Mouse (Mus musculus) heart, adult 2 months (tissue): Measurements from ENCODE around the gene Cxcl14. TPM values are rescaled to one million over a fixed set of nuclear protein-coding genes. Genes with fewer than 3 reads are reported as not detected.

Source experiments
- DNase-seq, 2 experiments: peaks; one replicate each; pipeline ENCODE4 v3.0.0; 2021
- H3K27ac ChIP-seq: fragments of 200-600 bp; 2 replicates; pipeline ENCODE4 v1.8.1; 2022
- H3K27me3 ChIP-seq: fragments of 200-500 bp; 2 replicates; pipeline ENCODE4 v1.6.1; 2012; ENCODE audit warnings: mild to moderate bottlenecking, low read length, inconsistent platforms, mixed read lengths; ENCODE audit not compliant: control insufficient read depth, insufficient read depth
- H3K36me3 ChIP-seq: fragments of 200-500 bp; 2 replicates; pipeline ENCODE4 v1.6.1; 2012; ENCODE audit warnings: low read length, inconsistent platforms; ENCODE audit not compliant: control insufficient read depth, insufficient read depth
- H3K4me1 ChIP-seq: fragments of 200-500 bp; 2 replicates; pipeline ENCODE4 v1.6.1; 2011; ENCODE audit warnings: low read length; ENCODE audit not compliant: control insufficient read depth, insufficient read depth
- H3K4me3 ChIP-seq: fragments of 200-600 bp; 2 replicates; pipeline ENCODE4 v1.8.1; 2022
- H3K79me2 ChIP-seq: fragments of 200-500 bp; replicated peaks from 2 replicates; pipeline ENCODE4 v1.6.1; 2012; ENCODE audit warnings: mild to moderate bottlenecking, inconsistent platforms, low read length, moderate library complexity, mixed read lengths; ENCODE audit not compliant: control insufficient read depth, insufficient read depth
- H3K9ac ChIP-seq: fragments of 200-500 bp; 2 replicates; pipeline ENCODE4 v1.6.1; 2012; ENCODE audit warnings: low read depth, mild to moderate bottlenecking, control low read depth, inconsistent platforms, low read length, mixed read lengths
- CTCF ChIP-seq: fragments of 200-600 bp; IDR thresholded peaks from 2 replicates; pipeline ENCODE4 v1.8.1; 2022; ENCODE audit warnings: antibody characterized with exemption, mild to moderate bottlenecking, moderate library complexity
- EP300 ChIP-seq: fragments of 200-500 bp; IDR thresholded peaks from 2 replicates; pipeline ENCODE4 v1.6.1; 2011; ENCODE audit warnings: low read depth, low read length, control low read depth; ENCODE audit not compliant: insufficient read depth
- POLR2A ChIP-seq: fragments of 200-500 bp; IDR thresholded peaks from 2 replicates; pipeline ENCODE4 v1.6.1; 2011; ENCODE audit warnings: mild to moderate bottlenecking, low read depth, low read length, control low read depth; ENCODE audit not compliant: insufficient read depth
- WGBS: fragments of 180-500 bp; shearing (Covaris S2); methylation state at CpG from one replicate; pipeline ENCODE4 v1.1.7; 2018; 5-methylcytosine and 5-hydroxymethylcytosine counted together
- intact Hi-C: fragments of 180-260 bp; cut with DNase I; formaldehyde crosslinking; loops from one replicate; pipeline ENCODE4 v1.15.1; 2025
- polyA plus RNA-seq: library from polyadenylated mRNA; depleted of rRNA; stranded (reverse); fragments of >200 nt; gene quantifications from 2 replicates; pipeline ENCODE4 v1.2.3, GENCODE M21; 2012
- total RNA-seq, 2 experiments: library from RNA; stranded (reverse); gene quantifications; 2 replicates each; pipeline ENCODE4 v1.2.3; 2021

The Cxcl14 gene
- total and polyA plus RNA-seq, 3 experiments, result 5.5 to 15.7 (median 6.2) TPM

GRCm38 (mm10) chr13:56334802-56335690 is 38.7 kb upstream of the Cxcl14 start:
- no peaks in the 10 kb centered on the region for H3K36me3 ChIP-seq
- no peak overlapping the region for H3K27ac ChIP-seq
- no peak overlapping the region for H3K4me3 ChIP-seq
- no peaks in the 10 kb centered on the region for H3K4me1 ChIP-seq
- intact Hi-C loops, result no loop called here
- DNase-seq, result no peak
- no peaks in the 10 kb centered on the region for H3K79me2 ChIP-seq
- 68% methylated on average over 10 of the region's 10 CpGs for WGBS
- TF ChIP-seq POLR2A, result no peak
- no peak for TF ChIP-seq EP300
- no peak for TF ChIP-seq CTCF
- H3K9ac ChIP-seq, result no peak overlapping the region
- H3K27me3 ChIP-seq, result no peaks in the 10 kb centered on the region

DNA sequence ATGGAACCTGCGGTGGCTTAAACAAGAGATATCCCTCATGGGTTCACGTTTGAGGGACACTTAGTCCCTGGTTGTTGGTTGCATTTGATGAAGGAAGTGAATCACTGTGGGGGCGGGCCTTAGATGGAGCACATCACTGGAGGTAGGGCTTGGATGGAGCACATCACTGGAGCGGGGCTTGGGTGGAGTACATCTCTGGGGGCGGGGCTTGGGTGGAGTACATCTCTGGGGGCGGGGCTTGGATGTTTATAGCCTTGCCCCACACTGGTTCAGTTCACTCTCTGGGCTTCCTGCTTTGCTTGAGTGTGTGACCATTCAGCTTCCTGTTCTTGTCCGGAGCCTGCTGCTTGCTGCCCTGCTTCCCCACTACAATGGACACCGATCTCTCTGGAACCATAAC is 37.9 kb upstream of the Cxcl14 start:
- Histone ChIP-seq H3K79me2 (no peaks in the 10 kb centered on the region), H3K9ac (no peak overlapping the region), H3K4me1 (no peaks in the 10 kb centered on the region), H3K27ac (no peak overlapping the region), H3K4me3 (no peak overlapping the region), H3K36me3 (no peaks in the 10 kb centered on the region), H3K27me3 (no peaks in the 10 kb centered on the region)
- DNase-seq, result no peak
- 69% methylated on average over 8 of the region's 8 CpGs for WGBS
- intact Hi-C loops, result no loop called here
- TF ChIP-seq EP300 (no peak), POLR2A (no peak), CTCF (no peak)

DNA sequence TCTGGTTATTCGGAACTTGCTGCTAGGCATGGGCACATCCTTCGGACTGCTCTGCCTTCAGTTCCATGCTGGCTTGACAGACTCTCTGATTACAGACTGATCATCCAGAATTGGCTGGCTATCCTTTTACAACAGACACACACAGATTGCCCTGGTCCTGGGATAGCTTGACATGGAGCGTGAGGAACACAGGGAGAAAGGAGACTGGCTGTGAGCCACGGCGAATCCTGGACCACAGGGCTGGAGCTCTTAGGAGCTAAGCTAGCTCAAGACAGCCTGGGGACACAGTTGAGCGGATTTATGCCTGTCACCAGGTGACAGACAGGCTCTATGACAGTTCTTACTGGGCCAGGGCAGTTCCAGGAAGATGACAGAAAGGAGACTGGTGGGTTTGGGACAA is 36.0 kb upstream of the Cxcl14 start:
- no peaks in the 10 kb centered on the region for H3K27me3 ChIP-seq
- no peak overlapping the region for H3K27ac ChIP-seq
- intact Hi-C loops, result no loop called here
- no peak overlapping the region for H3K9ac ChIP-seq
- no peak overlapping the region for H3K4me3 ChIP-seq
- no peaks in the 10 kb centered on the region for H3K36me3 ChIP-seq
- no peaks in the 10 kb centered on the region for H3K4me1 ChIP-seq
- 77% methylated on average over 6 of the region's 6 CpGs for whole genome bisulfite sequencing
- TF ChIP-seq EP300 (no peak), CTCF (no peak), POLR2A (no peak)
- no peaks in the 10 kb centered on the region for H3K79me2 ChIP-seq
- DNase-seq, result no peak

GRCm38 (mm10) chr13:56330603-56331455 is 34.5 kb upstream of the Cxcl14 start:
- Histone ChIP-seq H3K4me3 (no peak overlapping the region), H3K9ac (no peak overlapping the region), H3K27ac (no peak overlapping the region), H3K27me3 (no peaks in the 10 kb centered on the region), H3K79me2 (no peaks in the 10 kb centered on the region), H3K4me1 (no peaks in the 10 kb centered on the region), H3K36me3 (no peaks in the 10 kb centered on the region)
- intact Hi-C loops, result no loop called here
- TF ChIP-seq EP300 (no peak), CTCF (no peak), POLR2A (no peak)
- no peak for DNase-seq
- WGBS, result 59% methylated on average over 10 of the region's 10 CpGs

GRCm38 (mm10) chr13:56329769-56330168 is 33.4 kb upstream of the Cxcl14 start:
- Histone ChIP-seq H3K27ac (no peak overlapping the region), H3K4me3 (no peak overlapping the region), H3K79me2 (no peaks in the 10 kb centered on the region), H3K4me1 (no peaks in the 10 kb centered on the region), H3K27me3 (no peaks in the 10 kb centered on the region), H3K9ac (no peak overlapping the region), H3K36me3 (no peaks in the 10 kb centered on the region)
- intact Hi-C loops, result loop anchor here (2.0 kb wide), 1 partner anchor 93 kb away; no protein-coding TSS in a partner anchor
- TF ChIP-seq POLR2A (no peak), CTCF (no peak), EP300 (no peak)
- DNase-seq, result no peak
- WGBS, result 73% methylated on average over 6 of the region's 6 CpGs
